Mouse (Mus musculus) gastrocnemius, adult 18-20 months (tissue): ENCODE data around the gene Slc7a15. TPM values are rescaled to one million over a fixed set of nuclear protein-coding genes. Genes with fewer than 3 reads are reported as not detected.
"Not testable (repeated sequence)": the region's sequence is repeated elsewhere in the genome, so short reads cannot be mapped to it uniquely, and the experiment has no call there.

ENCODE experiments used
- DNase-seq: peaks from one replicate; pipeline ENCODE4 v3.0.0; 2021; ENCODE audit warnings: low spot score
- total RNA-seq, 2 experiments: library from RNA; stranded (reverse); gene quantifications; 2 replicates each; pipeline ENCODE4 v1.2.3; 2021

The Slc7a15 gene
- total RNA-seq, 2 experiments from 2014 or later: not detected

DNA sequence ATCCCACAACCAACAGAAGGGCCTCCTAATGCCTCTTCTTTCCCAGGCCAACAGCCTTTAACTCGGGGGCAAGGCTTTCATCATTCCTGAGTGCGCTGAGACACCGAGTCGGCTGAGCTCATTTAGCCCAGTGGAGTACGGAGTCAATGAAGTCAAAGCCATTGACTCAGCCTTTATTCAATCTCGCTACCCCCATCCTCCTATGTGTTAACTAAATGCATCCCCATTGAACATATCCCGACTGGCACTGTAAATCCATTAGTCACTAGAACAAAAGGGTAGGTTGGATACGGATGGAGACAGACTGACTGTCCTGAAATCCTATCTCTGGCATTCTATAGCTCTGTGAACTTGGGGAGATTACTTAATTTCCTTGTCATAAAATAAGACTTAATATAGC lies 36.7 kb downstream of the Slc7a15 start:
- not testable (repeated sequence) for DNase-seq

DNA sequence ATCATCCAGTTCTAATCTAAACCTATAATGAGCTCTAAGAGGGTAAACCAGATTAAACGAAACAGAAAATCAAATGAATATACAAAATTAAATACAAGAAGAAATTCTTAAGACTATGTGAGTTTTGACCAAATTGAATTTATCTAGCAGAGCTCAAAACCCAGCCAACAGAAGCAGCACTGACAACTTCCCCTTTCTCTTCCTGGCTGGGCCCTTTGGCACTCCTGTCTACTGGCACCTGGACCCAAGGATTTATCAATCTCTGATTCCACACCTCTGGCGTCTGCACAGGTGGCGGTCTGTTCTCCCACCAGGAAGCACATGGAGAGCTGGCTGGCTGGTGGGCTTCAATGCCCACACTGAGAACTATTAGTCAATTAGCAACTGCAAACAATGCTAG lies 39.0 kb downstream of the Slc7a15 start:
- not testable (repeated sequence) for DNase-seq

DNA sequence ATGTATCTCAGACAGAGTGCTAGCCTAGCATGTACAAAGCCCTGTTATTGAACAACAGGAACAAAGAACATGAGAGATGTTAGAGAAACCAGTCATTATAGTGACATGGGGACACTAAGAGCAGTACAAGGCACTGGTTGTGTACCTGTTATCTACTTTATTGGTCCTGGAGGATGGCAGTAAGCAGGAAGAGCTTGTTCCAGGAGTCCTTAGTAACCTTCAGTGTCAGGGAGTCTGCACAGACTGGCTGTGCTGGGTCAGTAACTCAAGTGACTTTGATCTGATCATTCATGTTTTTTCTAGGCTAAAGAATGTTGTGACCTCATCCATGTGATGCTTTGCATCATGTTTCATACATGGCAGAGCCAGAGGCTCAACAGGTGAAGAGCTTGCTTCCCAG lies 42.7 kb downstream of the Slc7a15 start:
- no peak for DNase-seq

DNA sequence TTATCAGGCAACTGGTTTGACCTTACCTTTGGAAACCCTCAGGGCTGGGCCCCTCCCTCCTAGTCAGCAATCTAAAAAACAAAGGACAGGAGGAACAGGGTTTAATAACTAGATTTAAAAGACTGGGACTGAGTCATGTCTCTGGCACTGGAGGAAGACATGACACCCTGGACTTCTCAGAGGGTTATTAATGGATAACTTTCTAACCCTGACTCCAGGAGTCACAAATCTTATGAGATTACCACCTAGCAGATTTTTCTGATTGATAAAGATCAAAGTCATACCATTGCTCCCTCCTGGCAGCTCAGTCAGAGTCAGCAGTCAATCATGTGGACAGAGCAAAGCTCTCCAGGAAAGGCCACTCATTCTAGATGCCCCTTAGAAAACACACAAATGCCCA lies 43.4 kb downstream of the Slc7a15 start:
- DNase-seq: no peak

DNA sequence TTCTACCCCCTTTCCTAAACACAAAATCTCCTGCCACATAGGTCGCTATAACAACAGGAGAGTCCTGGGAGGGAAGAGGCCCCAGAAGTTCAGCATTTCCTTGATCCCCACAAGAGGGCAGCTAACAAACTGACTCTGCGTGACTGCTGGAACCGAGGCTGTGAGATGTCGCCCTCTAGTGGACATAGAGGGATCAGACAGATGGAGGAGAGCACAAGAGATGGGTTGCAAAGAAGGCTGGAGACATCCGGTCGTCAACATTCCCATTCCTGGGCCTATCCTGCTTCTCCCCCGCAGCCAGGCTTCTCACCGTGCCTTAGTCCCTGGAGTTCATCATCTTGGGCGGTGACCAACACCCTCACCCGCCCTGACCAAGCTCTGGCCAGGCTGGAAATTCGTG lies 51.5 kb downstream of the Slc7a15 start:
- peak; percentile 80 for DNase-seq

DNA sequence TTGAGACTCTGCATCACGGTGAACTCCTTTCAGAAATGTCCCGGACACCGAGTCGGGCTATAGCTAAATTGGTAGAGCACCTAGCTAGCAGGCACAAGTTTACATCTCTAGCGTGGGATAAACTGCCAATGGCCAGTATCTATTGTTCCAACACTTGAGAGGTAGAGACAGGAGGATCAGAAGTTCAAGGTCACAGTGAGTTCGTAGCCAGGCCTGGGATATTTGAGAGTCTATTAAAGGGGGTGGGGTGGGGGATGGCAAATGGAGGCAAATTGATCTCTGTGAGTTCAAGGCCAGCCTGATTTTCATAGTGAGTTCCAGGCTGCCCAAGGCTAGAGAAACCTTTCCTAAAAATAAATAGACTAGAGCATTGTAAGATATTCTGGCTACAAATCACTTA lies 52.1 kb downstream of the Slc7a15 start:
- DNase-seq: no peak

DNA sequence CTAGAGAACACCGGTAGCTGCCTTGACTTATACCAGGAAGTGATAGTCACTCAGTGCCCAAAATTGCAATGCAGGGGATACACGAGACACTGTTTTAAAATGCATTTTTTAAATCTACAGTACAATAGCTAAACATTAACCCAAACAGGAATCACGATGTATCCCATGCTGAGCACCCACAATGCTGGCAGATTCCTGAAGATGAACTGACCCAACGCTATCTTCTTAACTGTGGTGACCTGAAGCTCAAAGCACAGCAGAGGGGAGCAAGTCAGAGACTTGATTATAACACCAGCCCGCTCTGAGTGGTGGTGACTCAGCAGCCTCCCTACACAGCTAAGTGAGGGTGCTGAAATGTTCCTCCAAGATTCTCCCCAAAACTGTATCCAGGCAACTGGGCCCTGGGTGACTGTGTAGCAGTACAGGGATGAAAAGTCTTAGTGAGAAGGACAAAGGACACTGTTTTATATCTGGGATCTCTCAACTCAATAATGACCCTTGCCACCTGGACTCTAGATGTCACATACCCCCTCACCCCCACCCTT lies 53.7 kb downstream of the Slc7a15 start:
- no peak for DNase-seq

DNA sequence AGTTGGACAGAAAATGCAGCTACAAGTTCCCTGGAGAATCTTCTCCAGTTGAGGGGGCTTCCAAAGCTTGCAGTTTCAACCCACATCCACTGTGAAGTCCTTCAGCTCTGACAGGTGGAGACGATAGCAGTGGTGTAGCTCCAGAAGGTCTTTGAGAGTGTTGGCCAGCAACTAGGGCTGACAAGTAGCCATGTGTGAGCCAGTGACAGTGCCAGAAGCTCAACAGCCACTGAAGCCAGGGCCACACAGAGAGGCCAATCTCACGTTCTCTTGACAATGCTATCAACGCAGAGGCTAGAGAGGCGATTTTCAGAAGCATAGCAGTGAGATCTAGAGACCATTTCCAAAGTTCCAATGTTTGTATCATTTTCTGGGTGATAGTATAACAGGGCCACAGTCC lies 56.5 kb downstream of the Slc7a15 start:
- DNase-seq: no peak

DNA sequence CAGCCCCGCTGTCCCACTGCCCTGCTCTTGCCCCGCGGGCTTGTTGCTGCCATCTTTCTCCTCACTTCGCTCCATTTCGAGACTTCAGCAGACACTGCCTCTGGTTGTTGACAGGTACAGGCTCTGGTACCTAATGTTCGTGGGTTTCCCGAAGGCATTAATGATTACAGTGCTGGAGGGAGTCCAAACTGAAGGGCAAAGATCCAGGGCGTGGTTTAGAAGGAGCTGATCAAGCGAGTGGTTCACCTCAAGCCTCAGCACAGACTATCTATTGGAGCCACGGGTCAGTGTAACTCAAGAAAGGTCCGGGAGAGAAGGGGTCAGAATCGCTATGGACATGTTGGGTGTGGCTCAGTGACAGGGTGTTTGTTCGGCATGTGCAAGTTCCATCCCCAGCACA lies 59.4 kb downstream of the Slc7a15 start:
- DNase-seq: no peak

DNA sequence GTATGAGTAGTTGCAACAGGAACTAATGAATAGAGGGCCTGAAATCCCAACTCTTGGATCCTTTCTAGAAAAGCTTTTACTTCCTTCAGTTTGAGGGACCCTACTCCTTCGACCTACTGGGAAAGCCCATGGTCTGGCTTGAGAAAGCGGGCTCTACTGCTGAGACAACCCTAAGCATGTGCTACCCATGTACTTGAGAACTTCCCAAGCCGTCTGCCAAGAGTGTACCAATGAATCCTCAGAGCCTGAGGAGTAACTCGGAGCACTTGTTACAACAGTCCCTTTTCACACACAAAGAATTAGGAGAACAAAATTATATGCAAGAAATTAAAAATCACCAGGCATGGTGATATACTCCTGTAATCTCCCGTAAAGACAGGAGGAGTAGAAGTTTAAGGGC lies 61.6 kb downstream of the Slc7a15 start:
- no peak for DNase-seq

DNA sequence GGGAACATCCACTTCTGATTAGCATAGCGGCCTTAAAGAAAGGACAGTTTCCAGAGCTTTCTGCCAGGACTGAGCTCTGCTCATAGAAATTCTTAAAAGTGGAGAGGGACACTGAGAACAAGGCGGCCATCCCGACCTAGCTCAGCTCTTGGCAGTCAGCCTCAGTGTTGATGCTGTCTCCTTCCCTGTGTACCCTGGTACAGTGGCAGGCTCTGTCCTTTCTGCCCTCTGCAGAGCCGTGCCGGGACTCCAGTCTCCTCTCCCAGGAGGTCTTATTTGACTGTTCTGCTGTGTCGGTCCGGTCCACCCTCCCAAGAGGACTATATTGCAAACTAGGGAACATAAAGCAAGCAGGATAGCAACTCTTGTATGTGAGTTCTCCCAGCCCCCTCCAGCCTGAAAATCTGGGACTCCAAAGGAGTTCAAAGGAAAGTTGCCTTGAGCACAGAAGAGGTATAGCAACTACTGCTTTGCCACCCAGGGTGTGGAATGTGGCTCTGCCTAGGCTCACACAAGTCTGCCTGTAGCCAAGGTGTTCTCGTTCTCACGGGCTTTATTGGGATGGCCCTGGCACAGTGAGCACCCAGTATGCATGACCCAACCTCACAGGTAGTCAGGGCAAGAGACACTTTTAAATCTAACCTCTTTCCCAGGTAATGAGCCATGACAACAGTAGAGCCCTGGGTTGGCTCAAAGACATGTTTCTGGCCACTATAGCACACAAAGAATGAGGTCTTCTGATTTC lies 62.5 kb downstream of the Slc7a15 start:
- DNase-seq: no peak

DNA sequence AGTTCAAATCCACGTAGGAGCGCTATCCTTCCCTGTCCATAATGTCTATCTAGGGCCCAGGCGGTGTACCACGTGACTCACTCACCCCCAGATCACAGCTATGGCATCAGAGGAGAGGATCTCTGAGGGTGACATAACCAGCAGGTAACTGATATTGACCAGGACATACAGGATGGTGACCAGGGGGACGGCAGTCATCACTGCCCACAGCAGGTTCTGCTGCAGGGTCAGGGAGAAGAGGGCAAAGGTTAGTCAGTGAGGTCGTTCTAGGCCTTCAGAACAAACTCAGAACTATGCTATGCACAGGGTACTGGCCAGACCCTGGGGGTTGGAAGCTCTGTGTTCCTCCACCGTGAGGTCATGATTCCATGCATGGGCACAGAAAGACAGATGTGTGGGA lies 63.3 kb downstream of the Slc7a15 start:
- DNase-seq: no peak

DNA sequence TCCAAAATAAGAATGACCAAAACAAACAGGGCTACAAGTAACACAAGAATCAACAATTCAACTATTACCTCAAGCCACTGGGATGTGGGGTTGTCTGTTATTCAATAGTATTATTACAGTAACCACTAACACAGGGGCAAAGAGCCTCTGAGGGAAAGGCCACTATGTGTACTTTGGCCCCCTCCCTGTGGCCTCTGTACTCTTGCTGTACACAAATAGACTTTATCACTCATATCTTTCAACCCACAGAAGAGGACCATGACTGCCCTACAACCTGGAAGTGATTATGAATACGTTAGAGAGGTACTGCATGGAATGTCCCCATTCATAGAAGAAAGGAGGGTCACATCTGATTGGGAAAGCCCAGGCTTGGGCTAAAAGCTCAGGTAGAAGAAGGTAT lies 64.0 kb downstream of the Slc7a15 start:
- DNase-seq: no peak

DNA sequence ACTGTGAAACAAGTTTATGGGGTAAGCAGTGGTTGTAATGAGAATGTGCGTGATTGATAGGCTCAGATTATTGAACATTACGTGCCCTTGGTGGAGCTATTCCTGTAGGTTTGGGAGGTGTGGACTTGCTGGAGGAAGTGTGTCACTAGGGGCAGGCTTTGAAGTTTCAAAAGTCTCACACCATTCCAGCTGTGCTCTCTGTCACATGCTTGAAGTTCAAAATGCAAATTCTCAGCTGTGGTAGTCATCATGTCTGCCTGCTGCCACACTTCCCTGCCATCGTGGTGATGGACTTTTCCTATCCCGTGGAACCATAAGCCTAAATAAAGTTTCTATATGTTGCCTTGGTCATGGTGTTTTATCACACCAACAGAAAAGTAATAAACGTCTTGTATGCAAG lies 71.1 kb downstream of the Slc7a15 start:
- no peak for DNase-seq

DNA sequence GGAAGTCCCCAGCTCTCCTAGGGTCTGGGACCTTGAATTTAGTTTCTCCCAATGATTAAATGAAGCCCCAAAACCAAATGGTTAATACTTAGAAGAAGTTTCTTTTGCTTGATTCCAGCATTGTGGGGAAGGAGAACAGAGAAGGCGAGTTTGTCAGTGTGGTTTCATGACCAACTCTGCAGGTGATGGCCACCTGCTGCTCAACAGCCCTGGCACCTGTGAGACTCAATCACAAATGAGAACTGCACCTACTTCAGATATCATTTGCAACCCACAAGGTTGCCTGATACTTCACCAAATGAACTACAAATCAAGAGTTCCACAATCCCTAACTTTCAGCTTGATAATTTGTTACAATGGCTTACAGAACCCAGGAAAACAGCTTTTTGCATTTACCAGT lies 71.7 kb downstream of the Slc7a15 start:
- DNase-seq: no peak

DNA sequence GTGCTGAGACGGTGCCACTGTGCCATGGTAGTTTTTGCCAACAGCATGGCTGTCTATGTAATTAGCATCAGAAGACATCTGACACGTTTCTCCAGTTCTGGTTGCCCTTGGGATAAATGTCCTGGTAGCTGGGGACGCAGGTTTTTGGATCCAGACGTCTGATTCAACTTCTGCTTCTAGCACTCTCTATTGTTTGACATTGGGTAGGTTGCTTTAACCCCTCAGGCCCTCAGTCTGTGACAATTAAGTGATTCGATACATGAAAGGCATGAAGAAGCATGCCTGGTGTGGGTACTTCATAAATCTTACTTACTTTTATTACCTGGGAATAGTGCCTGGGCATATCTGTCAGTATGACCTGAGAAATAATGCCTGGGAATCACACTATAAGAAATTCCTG lies 74.8 kb downstream of the Slc7a15 start:
- DNase-seq: no peak

DNA sequence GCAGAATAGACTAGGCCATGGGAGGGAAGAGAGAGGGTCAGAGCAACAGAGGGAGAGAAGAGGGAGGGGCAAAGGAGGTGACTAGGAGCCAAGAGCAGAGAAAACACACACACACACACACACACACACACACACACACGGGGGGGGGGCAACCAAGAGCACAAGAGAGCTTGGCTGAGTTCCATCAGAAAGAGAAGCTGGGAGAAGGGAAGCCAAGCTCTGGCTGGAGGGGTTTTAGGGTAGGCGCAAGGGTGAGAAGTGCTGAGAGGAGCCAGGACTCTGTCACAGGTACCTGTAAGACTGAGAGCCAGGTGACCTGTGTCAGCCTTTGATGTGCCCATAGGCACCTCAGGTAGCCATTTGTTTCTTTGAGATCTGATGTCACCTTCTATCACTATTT lies 76.2 kb downstream of the Slc7a15 start:
- DNase-seq: no peak

DNA sequence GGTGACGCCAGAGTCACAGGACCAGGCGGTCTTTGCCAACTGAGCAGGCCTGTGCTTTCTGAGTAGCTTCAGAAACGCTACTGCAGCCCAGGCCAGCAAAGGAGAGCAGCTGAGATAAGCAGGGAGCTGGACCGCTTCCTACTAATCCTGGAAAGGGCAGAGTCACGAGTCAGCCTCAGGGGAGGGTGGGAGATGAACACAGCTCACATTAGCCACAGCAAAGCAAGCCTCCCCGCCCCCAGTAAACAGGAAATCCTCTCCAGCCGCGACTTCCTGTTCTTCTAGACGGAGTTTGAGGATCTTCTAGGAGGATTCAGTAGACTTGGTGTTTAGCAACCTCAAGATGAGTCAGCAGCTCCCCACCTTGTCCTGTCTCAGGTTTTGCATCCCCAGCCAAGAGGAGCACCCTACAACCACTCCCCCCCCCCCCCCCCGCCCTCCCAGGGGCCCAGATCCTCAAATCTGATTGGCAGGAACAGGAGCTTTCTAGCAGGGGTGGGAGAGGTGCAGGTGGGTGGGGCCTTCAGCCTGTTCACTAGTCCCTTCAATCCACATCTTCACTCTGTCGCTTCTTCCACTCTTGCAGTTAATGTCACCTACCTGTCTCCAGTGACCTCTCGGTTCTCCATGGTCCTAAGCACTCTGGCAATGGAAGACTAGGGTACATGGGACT lies 77.4 kb downstream of the Slc7a15 start:
- DNase-seq: peak; percentile 77

DNA sequence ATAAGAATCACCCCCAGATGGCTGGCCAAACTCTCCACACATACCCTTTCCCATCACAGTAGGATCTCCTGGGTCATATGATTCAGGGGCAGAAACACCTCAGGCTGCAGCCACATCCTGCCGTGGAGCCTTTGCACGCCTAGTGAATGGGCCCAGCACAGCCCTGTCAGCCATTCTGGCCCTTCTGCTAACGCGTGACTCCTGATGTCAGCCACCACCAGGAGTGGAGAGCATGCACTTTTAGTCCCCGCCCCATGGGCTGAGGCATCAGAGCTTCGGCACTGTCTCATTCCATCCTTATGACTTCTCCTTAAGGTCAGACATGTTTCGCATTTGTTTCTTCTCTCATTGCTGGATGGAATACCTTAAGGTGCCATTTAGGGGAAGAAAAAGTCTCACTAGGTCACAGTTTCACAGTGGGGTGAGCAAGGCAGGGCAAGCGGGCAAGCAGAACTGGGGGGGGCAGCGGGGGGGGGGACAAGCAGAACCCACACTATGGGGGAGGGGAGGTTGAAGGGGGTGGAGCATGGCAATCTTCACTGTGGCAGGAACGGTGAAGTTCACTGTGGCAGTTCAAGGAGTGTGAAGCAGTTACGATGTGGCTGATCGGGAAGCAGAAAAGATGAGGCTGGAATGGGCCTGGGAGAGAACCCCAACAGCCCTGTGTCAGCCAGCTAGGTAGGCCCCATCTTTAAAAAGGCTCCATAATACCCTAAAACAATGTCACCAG lies 79.3 kb downstream of the Slc7a15 start:
- DNase-seq: no peak

DNA sequence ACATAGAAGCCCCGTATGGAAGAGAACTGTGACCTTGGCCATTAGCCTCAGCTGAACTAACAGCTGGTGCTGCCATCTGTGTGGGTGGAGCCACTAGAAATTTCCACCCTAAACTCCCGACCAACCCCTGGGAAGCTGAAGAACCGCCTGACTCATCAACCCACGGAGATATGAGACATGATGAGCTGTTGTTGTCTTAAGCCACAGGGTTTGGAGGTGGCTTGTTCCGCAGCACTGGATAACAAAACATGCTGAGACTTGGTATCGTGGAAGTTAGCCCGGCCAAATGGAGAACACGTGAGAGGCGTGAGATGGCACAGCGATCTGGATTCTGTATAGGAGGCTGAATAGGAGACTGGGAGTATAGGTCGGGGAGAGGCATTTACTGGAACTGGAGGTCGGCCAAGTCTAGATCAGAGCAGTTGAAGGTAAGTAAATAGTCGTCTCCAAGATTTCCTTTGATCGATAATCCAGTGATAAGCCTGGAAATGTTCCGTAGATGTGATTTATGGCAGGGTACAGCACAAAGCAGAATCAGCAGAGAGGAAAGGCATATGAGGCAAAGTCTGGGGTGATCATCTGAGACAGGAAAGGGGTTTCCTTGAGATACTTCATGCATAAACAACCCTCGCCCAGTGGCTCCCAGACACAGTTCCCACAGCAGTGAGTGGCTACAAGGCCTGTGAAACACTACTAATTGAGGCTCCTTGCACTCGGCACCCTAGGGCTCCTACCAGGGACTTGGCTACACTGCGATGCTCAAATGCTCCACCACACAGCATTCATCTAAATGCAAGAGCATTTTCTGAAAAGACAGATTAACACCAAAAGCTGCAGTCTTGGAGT lies 87.6 kb downstream of the Slc7a15 start:
- DNase-seq: peak; percentile 46

DNA sequence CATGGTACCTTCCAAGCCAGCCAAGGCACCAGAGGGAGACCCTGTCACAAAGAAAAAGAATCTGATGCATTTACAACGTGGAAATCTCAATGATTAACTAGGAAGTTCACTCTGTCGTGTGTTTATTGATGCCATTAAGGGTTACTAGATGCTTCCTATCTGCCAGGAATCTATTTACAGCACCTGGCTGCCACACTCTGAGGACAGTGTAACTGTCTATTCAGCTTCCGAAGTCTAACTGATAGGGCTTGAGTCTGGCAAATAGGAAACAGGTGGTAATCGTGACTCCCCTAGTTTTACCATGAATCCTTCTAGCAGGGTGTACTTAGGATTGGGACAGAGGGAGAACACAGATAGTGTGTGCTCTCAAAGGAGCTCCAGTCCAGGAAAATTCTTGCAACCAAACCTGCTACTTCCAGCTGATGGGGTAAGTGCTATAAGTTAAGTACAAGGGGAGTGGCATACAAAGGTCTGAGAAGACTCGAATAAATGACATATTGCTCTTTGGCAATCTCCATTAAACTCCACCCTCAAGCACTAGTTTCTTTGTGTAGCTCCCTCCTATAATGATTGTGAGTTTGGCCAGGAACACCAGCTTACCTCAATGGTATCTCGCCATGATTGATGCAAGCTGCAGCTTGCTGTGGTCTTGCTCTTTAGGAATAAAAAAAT lies 88.4 kb downstream of the Slc7a15 start:
- no peak for DNase-seq
